Mouse (Mus musculus) adrenal gland, adult 2 months (tissue): ENCODE results near the gene Cers6. TPM values are rescaled to one million over a fixed set of nuclear protein-coding genes. Genes with fewer than 3 reads are reported as not detected.

Experiments
- DNase-seq: peaks from one replicate; pipeline ENCODE4 v3.0.0; 2021
- polyA plus RNA-seq: library from polyadenylated mRNA; depleted of rRNA; stranded (reverse); fragments of >200 nt; gene quantifications from 2 replicates; pipeline ENCODE4 v1.2.3, GENCODE M21; 2012
- total RNA-seq, 2 experiments: library from RNA; stranded (reverse); gene quantifications; 2 replicates each; pipeline ENCODE4 v1.2.3; 2021

Gene Cers6
- total and polyA plus RNA-seq, 3 experiments, result 0.94 to 5.3 (median 4.3) TPM

GRCm38 (mm10) chr2:69115921-69116320, 254.7 kb downstream of the Cers6 start:
- DNase-seq, result no peak

GRCm38 (mm10) chr2:69116767-69117166, 255.5 kb downstream of the Cers6 start:
- DNase-seq, result no peak

- DNase-seq, result no peak
These were observed 257.8 kb downstream of the Cers6 start for GRCm38 (mm10) chr2:69118994-69119393.

- DNase-seq, result no peak
These were observed 258.5 kb downstream of the Cers6 start for GRCm38 (mm10) chr2:69119718-69120117.

GRCm38 (mm10) chr2:69121681-69122080, 260.4 kb downstream of the Cers6 start:
- DNase-seq, result no peak

GRCm38 (mm10) chr2:69125425-69125824, 264.2 kb downstream of the Cers6 start:
- DNase-seq, result no peak

- no peak for DNase-seq
These were observed 267.1 kb downstream of the Cers6 start for GRCm38 (mm10) chr2:69128321-69128720.

- DNase-seq, result peak; percentile 16
These were observed 267.7 kb downstream of the Cers6 start for GRCm38 (mm10) chr2:69128921-69129395.

GRCm38 (mm10) chr2:69129425-69130210, 268.4 kb downstream of the Cers6 start:
- DNase-seq, result no peak

- DNase-seq, result no peak
These were observed 270.8 kb downstream of the Cers6 start for GRCm38 (mm10) chr2:69132046-69132445.

GRCm38 (mm10) chr2:69132488-69133040, 271.3 kb downstream of the Cers6 start:
- DNase-seq, result no peak

- no peak for DNase-seq
These were observed 272.9 kb downstream of the Cers6 start for GRCm38 (mm10) chr2:69134186-69134585.

- DNase-seq, result no peak
These were observed 273.7 kb downstream of the Cers6 start for GRCm38 (mm10) chr2:69134937-69135336.

- DNase-seq, result peak; percentile 45
These were observed 274.7 kb downstream of the Cers6 start, which contains the start of gene Nostrin for GRCm38 (mm10) chr2:69135661-69136576. Gene Nostrin, plus strand, starts transcription at chr2:69135800.

GRCm38 (mm10) chr2:69137406-69138084, 276.3 kb downstream of the Cers6 start:
- peak; percentile 52 for DNase-seq

GRCm38 (mm10) chr2:69138759-69139158, 277.5 kb downstream of the Cers6 start:
- DNase-seq, result no peak

GRCm38 (mm10) chr2:69140215-69140614, 279.0 kb downstream of the Cers6 start:
- no peak for DNase-seq

GRCm38 (mm10) chr2:69140816-69141215, 279.6 kb downstream of the Cers6 start:
- DNase-seq, result no peak

GRCm38 (mm10) chr2:69148691-69149090, 287.4 kb downstream of the Cers6 start:
- DNase-seq, result peak; percentile 66

GRCm38 (mm10) chr2:69149154-69149553, 287.9 kb downstream of the Cers6 start:
- DNase-seq, result no peak

GRCm38 (mm10) chr2:69150841-69151240, 289.6 kb downstream of the Cers6 start:
- no peak for DNase-seq

GRCm38 (mm10) chr2:69155861-69156260, 294.6 kb downstream of the Cers6 start:
- DNase-seq, result no peak
